Comparison of ENCODE assay signal across 40 mouse cellular contexts in genomic region chr8:43289781-43290180, GRCm38 (mm10). TPM values are rescaled to one million over a fixed set of nuclear protein-coding genes. Genes with fewer than 3 reads are reported as not detected.
"Had no signal": no experiment of that assay in that cellular context is flagged by ENCODE, and none has a peak within 500 bp of the region (broad histone marks: within the 10 kb centered on the region; RNA-seq: fewer than 3 reads in every experiment).

No protein-coding gene starts in this region.

- DNase-seq: heart, postnatal 10 days; heart, postnatal 14 days; heart, postnatal 36 days; heart, postnatal 4 days; kidney, adult 11 months; kidney, adult 18-20 months; kidney, adult 2 months; kidney, adult 8-10 months; kidney, adult 9 months; kidney, postnatal 10 days; kidney, postnatal 14 days; kidney, postnatal 25 days; kidney, postnatal 36 days; kidney, postnatal 4 days; layer of hippocampus, adult 9-11 months; layer of hippocampus, postnatal 36 days had no signal

- H3K27me3 ChIP-seq: heart, embryonic 12.5 days; heart, embryonic 13.5 days; heart, embryonic 15.5 days; hindbrain, embryonic 13.5 days; hindbrain, embryonic 15.5 days; intestine, embryonic 15.5 days; kidney, embryonic 15.5 days had no signal

- ATAC-seq: hindbrain, embryonic 16.5 days; hindbrain, postnatal 0 days; inflammation-experienced regulatory T-cells, adult 6 months; intestine, embryonic 15.5 days; intestine, embryonic 16.5 days; intestine, postnatal 0 days had no signal

- H3K4me3 ChIP-seq: heart, embryonic 12.5 days; heart, embryonic 13.5 days; heart, embryonic 15.5 days; hindbrain, embryonic 10.5 days; hindbrain, embryonic 13.5 days; hindbrain, embryonic 15.5 days; intestine, embryonic 15.5 days; kidney, embryonic 15.5 days; layer of hippocampus, adult 2 months; left cerebral cortex, adult 2 months had no signal

- H3K36me3 ChIP-seq: heart, embryonic 12.5 days; heart, embryonic 13.5 days; heart, embryonic 15.5 days; hindbrain, embryonic 10.5 days; hindbrain, embryonic 13.5 days; hindbrain, embryonic 15.5 days; intestine, embryonic 15.5 days; kidney, embryonic 15.5 days had no signal

- H3K27ac ChIP-seq: heart, embryonic 13.5 days; heart, embryonic 15.5 days; hindbrain, embryonic 10.5 days; hindbrain, embryonic 13.5 days; hindbrain, embryonic 14.5 days; hindbrain, embryonic 15.5 days; hindbrain, postnatal 0 days; intestine, embryonic 15.5 days; kidney, embryonic 15.5 days; kidney, postnatal 0 days; layer of hippocampus, adult 2 months; left cerebral cortex, adult 2 months had no signal

- H3K4me2 ChIP-seq: heart, embryonic 12.5 days; heart, embryonic 13.5 days; heart, embryonic 15.5 days; hindbrain, embryonic 13.5 days; hindbrain, embryonic 14.5 days; hindbrain, embryonic 15.5 days; intestine, embryonic 15.5 days; kidney, embryonic 15.5 days had no signal

- H3K9me3 ChIP-seq: heart, embryonic 12.5 days; heart, embryonic 13.5 days; heart, embryonic 15.5 days; hindbrain, embryonic 10.5 days; hindbrain, embryonic 13.5 days; hindbrain, embryonic 15.5 days; intestine, embryonic 15.5 days; kidney, embryonic 15.5 days had no signal

- H3K9ac ChIP-seq: heart, embryonic 12.5 days; heart, embryonic 13.5 days; heart, embryonic 15.5 days; hindbrain, embryonic 13.5 days; hindbrain, embryonic 14.5 days; hindbrain, embryonic 15.5 days; intestine, embryonic 15.5 days; kidney, embryonic 15.5 days had no signal

- H3K4me1 ChIP-seq: heart, embryonic 13.5 days; heart, embryonic 15.5 days; hindbrain, embryonic 10.5 days; hindbrain, embryonic 13.5 days; hindbrain, embryonic 15.5 days; intestine, embryonic 15.5 days; kidney, embryonic 15.5 days had no signal

RNA-seq across cellular contexts. Expression of gene Zfp42, which starts 17.0 kb away (rescaled TPM):
- polyA plus RNA-seq: heart, embryonic 12.5 days; heart, embryonic 13.5 days; heart, embryonic 14.5 days; heart, embryonic 15.5 days; heart, embryonic 16.5 days; heart, postnatal 0 days; hindbrain, embryonic 10.5 days; hindbrain, embryonic 11.5 days; hindbrain, embryonic 13.5 days; hindbrain, embryonic 14.5 days; hindbrain, embryonic 15.5 days; hindbrain, embryonic 16.5 days; hindbrain, postnatal 0 days; inflammation-experienced regulatory T-cells, adult 6 months; intestine, embryonic 15.5 days; intestine, embryonic 16.5 days; intestine, postnatal 0 days; kidney, adult 2 months; kidney, embryonic 14.5 days; kidney, embryonic 15.5 days; kidney, embryonic 16.5 days; kidney, postnatal 0 days; large intestine, adult 2 months had no signal
